Mouse (Mus musculus) thymus, adult 2 months (tissue): Measurements from ENCODE around the gene Gtf3a. TPM values are rescaled to one million over a fixed set of nuclear protein-coding genes. Genes with fewer than 3 reads are reported as not detected.

Experiments used
- DNase-seq: peaks from one replicate; pipeline ENCODE4 v3.0.0; 2021
- H3K27ac ChIP-seq: fragments of 200-500 bp; 2 replicates; pipeline ENCODE4 v1.5.1; 2012; ENCODE audit warnings: low read length, control low read depth; ENCODE audit not compliant: control insufficient read depth, insufficient read depth
- H3K27me3 ChIP-seq: fragments of 200-500 bp; 2 replicates; pipeline ENCODE4 v1.6.1; 2012; ENCODE audit warnings: mild to moderate bottlenecking, low read length, moderate library complexity, mixed read lengths; ENCODE audit not compliant: control insufficient read depth, insufficient read depth
- H3K36me3 ChIP-seq: fragments of 200-500 bp; 2 replicates; pipeline ENCODE4 v1.6.1; 2012; ENCODE audit warnings: mild to moderate bottlenecking, low read length, moderate library complexity; ENCODE audit not compliant: control insufficient read depth, insufficient read depth
- H3K4me1 ChIP-seq: fragments of 200-500 bp; replicated peaks from 2 replicates; pipeline ENCODE4 v1.6.1; 2012; ENCODE audit warnings: low read length; ENCODE audit not compliant: control insufficient read depth, insufficient read depth
- H3K4me3 ChIP-seq: fragments of 200-500 bp; 2 replicates; pipeline ENCODE4 v1.5.1; 2012; ENCODE audit warnings: mild to moderate bottlenecking, low read length, control low read depth, moderate library complexity; ENCODE audit not compliant: control insufficient read depth, insufficient read depth
- CTCF ChIP-seq: fragments of 200-500 bp; IDR thresholded peaks from 2 replicates; pipeline ENCODE4 v1.5.1; 2012; ENCODE audit warnings: mild to moderate bottlenecking, control low read depth, low read length, moderate library complexity, borderline replicate concordance; ENCODE audit not compliant: control insufficient read depth, poor library complexity, insufficient read depth; ENCODE audit errors: extremely low read depth
- POLR2A ChIP-seq: fragments of 200-500 bp; IDR thresholded peaks from 2 replicates; pipeline ENCODE4 v1.6.1; 2012; ENCODE audit warnings: mild to moderate bottlenecking, low read length, control low read depth, moderate library complexity; ENCODE audit not compliant: control insufficient read depth, poor library complexity, insufficient read depth; ENCODE audit errors: extremely low read depth
- WGBS: fragments of 180-500 bp; shearing (Covaris S2); methylation state at CpG from one replicate; pipeline ENCODE4 v1.1.7; 2018; 5-methylcytosine and 5-hydroxymethylcytosine counted together
- polyA plus RNA-seq: library from polyadenylated mRNA; depleted of rRNA; stranded (reverse); fragments of >200 nt; gene quantifications from 2 replicates; pipeline ENCODE4 v1.2.3, GENCODE M21; 2012; rRNA removed

The Gtf3a gene
- polyA plus RNA-seq, 1 experiment, result 85.9 TPM

- DNase-seq, result no peak
- no peaks in the 10 kb centered on the region for H3K4me1 ChIP-seq
- H3K27ac ChIP-seq, result no peak overlapping the region
- no peak overlapping the region for H3K4me3 ChIP-seq
- TF ChIP-seq POLR2A, result no peak
- TF ChIP-seq CTCF, result no peak
- 75% methylated on average over 5 of the region's 5 CpGs for WGBS
- H3K27me3 ChIP-seq, result no peaks in the 10 kb centered on the region; the same call in 1 of the 2 replicates
- H3K36me3 ChIP-seq, result no peaks in the 10 kb centered on the region
Observed at GRCm38 (mm10) chr5:146989051-146989450, 40.6 kb downstream of the Gtf3a start.

- H3K4me1 ChIP-seq, result no peaks in the 10 kb centered on the region
- TF ChIP-seq CTCF (no peak), POLR2A (no peak)
- H3K27ac ChIP-seq, result no peak overlapping the region
- no peaks in the 10 kb centered on the region for H3K36me3 ChIP-seq
- 84% methylated on average over 8 of the region's 8 CpGs for WGBS
- no peaks in the 10 kb centered on the region for H3K27me3 ChIP-seq
- DNase-seq, result no peak
- H3K4me3 ChIP-seq, result no peak overlapping the region
Observed at GRCm38 (mm10) chr5:146993509-146993908, 45.1 kb downstream of the Gtf3a start.

GRCm38 (mm10) chr5:146994973-146995372 lies 46.5 kb downstream of the Gtf3a start:
- Histone ChIP-seq H3K27me3 (no peaks in the 10 kb centered on the region), H3K4me3 (no peak overlapping the region), H3K4me1 (no peaks in the 10 kb centered on the region), H3K36me3 (no peaks in the 10 kb centered on the region), H3K27ac (no peak overlapping the region)
- no peak for DNase-seq
- TF ChIP-seq POLR2A (no peak), CTCF (no peak)
- 66% methylated on average over 6 of the region's 6 CpGs for WGBS

DNA sequence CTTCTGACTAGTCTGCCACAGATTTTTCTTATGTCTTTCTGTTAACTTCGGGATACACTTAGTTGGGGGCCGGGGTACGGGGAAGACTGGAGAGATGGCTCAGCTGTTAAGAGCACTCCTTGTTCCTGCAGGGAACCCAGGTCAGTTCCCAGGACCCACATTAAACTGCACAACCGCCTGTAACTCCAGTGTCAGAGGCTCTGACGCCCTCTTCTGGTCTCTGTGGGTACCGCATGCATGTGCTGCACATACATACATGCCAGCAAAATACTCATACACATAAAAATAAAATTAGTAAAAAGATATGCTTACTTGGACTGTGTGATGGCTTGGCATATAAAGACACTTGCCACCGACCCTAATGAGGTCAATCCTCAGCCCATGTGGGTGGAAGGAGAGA lies 48.4 kb downstream of the Gtf3a start:
- TF ChIP-seq CTCF, result no peak
- TF ChIP-seq POLR2A, result no peak
- H3K4me3 ChIP-seq, result no peak overlapping the region
- H3K4me1 ChIP-seq, result no peaks in the 10 kb centered on the region
- no peaks in the 10 kb centered on the region for H3K36me3 ChIP-seq
- WGBS, result 87% methylated on average over 7 of the region's 7 CpGs
- DNase-seq, result no peak
- H3K27ac ChIP-seq, result no peak overlapping the region
- no peaks in the 10 kb centered on the region for H3K27me3 ChIP-seq

DNA sequence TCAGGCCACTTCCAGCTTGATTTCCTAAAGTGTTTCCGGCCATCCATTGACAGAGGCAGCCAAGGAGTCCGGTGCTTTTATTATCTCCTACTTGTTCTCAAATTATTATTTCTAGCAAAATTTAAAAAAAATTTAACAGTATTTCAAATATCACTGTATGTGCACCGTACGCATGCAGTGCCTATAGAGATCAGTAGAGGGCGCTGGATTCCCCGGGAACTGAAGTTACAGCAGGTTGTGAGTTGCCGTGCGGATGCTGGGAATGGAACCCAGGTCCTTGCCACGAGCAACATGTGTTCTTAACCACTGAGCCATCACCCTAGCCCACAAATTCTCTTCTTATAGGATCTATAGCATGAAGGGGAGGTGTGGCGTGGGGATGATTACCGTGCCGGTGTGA lies 50.3 kb downstream of the Gtf3a start:
- 94% methylated on average over 12 of the region's 12 CpGs for WGBS
- no peaks in the 10 kb centered on the region for H3K36me3 ChIP-seq
- H3K27me3 ChIP-seq, result no peaks in the 10 kb centered on the region
- no peak overlapping the region for H3K27ac ChIP-seq
- DNase-seq, result no peak
- no peak overlapping the region for H3K4me3 ChIP-seq
- H3K4me1 ChIP-seq, result no peaks in the 10 kb centered on the region
- TF ChIP-seq POLR2A, result no peak
- no peak for TF ChIP-seq CTCF

DNA sequence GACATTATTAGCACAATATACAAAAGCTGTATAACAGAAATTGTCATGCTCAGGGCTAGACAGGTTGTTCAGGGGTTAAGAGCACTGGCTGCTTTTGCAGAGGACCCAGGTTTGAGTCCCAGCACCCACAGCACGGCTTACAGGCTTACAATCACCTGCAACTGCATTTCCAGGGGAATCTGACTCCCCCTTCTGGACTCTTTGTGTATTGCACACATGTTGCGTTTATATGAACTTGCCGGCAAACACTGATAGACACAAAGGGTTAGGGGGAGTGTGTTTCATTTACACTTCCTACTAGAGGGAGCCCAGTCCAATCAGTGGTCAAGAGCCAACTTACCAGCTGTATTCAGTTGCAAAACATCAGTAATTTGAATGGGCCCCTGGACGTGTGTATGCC lies 52.9 kb downstream of the Gtf3a start:
- DNase-seq, result no peak
- Histone ChIP-seq H3K27me3 (no peaks in the 10 kb centered on the region), H3K4me3 (no peak overlapping the region), H3K27ac (no peak overlapping the region), H3K36me3 (no peaks in the 10 kb centered on the region), H3K4me1 (no peaks in the 10 kb centered on the region)
- no peak for TF ChIP-seq CTCF
- TF ChIP-seq POLR2A, result no peak
- WGBS, result 91% methylated on average over 4 of the region's 4 CpGs

DNA sequence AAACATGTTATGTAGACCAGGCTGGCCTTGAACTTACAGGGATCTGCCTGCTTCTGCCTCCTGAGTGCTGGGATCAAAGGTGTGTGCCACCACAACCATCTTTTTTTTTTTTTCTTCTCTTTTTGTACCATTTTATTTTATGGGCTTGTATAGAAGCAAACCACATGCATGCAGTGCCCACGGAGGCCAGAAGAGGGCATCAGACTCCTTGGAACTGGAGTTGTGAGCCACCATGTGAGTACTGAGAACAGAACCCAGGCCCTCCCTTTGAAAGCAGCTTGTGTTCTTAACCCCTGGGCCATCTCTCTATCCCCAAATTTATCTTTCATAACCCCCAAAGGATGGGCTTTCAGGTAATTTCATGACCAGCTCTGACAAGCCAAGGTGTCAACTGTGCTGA lies 54.8 kb downstream of the Gtf3a start:
- H3K36me3 ChIP-seq, result no peaks in the 10 kb centered on the region
- WGBS, result 54% methylated on average over 1 of the region's 1 CpGs

More for the DNA sequence above, 54.8 kb downstream of the Gtf3a start:
- Histone ChIP-seq H3K4me3 (no peak overlapping the region), H3K4me1 (no peaks in the 10 kb centered on the region), H3K27ac (no peak overlapping the region), H3K27me3 (no peaks in the 10 kb centered on the region)
- no peak for DNase-seq
- TF ChIP-seq CTCF (no peak), POLR2A (no peak)

Other genes starting within 250 kb of the Gtf3a start
- gene Usp12, start 153.7 kb upstream of the Gtf3a start, polyA plus RNA-seq, result 13.1 and 13.7 TPM in 2 replicates
- 58.2 and 60.9 TPM in 2 replicates for gene Rpl21, start 115.8 kb upstream of the Gtf3a start, polyA plus RNA-seq
- gene Rasl11a, start 103.6 kb upstream of the Gtf3a start, polyA plus RNA-seq, result 2.5 and 3.2 TPM in 2 replicates
- 10.7 and 13.0 TPM in 2 replicates for gene Mtif3, start 15.1 kb downstream of the Gtf3a start, polyA plus RNA-seq
- gene Lnx2, start 127.9 kb downstream of the Gtf3a start, polyA plus RNA-seq, result 48.3 and 54.5 TPM in 2 replicates
- 51.7 and 55.1 TPM in 2 replicates for gene Polr1d, start 128.4 kb downstream of the Gtf3a start, polyA plus RNA-seq
- not detected in 2 replicates for gene Gsx1, start 240.0 kb downstream of the Gtf3a start, polyA plus RNA-seq